Mouse (Mus musculus): ENCODE data around the gene Akna. TPM values are rescaled to one million over a fixed set of nuclear protein-coding genes. Genes with fewer than 3 reads are reported as not detected.

Gene Akna
- 1.4 and 1.6 TPM in 2 replicates for polyA plus RNA-seq (2015; fragmentation: Nextera tagmentation; extraction: Ambion mirVana)

- H3K4me1 ChIP-seq (replicated peaks; ENCODE audit: control insufficient read depth, insufficient read depth, low read length): peaks cover 2% of the 10 kb centered on the region; the same call in 1 of the 2 replicates
- H3K4me2 ChIP-seq (replicated peaks; ENCODE audit: low read depth): peak within 1 kb of the TSS; percentile 57
- no peak for TF ChIP-seq CTCF (IDR thresholded peaks at IDR 0.05; ENCODE audit: low read depth)
- ATAC-seq: peak; percentile 75
- H3K27ac ChIP-seq (ENCODE audit: low read depth, low read length): peak within 1 kb of the TSS; percentile 80
- WGBS: 16% methylated on average over 16 of the region's 17 CpGs
- no peaks in the 10 kb centered on the region for H3K36me3 ChIP-seq (ENCODE audit: control insufficient read depth, insufficient read depth)
- peak within 1 kb of the TSS; percentile 37; the same call in 1 of the 2 replicates for H3K9ac ChIP-seq (ENCODE audit: low read depth, low read length)
- no peaks in the 10 kb centered on the region for H3K27me3 ChIP-seq (replicated peaks; ENCODE audit: control insufficient read depth, insufficient read depth, low read length)
- no peaks in the 10 kb centered on the region for H3K9me3 ChIP-seq (ENCODE audit: control insufficient read depth)
- H3K4me3 ChIP-seq (ENCODE audit: low read depth, low read length): peak within 1 kb of the TSS; percentile 26
Observed at GRCm38 (mm10) chr4:63403040-63403959, at the start of gene Akna. TSS of gene Akna (minus strand) at chr4:63403354.

DNA sequence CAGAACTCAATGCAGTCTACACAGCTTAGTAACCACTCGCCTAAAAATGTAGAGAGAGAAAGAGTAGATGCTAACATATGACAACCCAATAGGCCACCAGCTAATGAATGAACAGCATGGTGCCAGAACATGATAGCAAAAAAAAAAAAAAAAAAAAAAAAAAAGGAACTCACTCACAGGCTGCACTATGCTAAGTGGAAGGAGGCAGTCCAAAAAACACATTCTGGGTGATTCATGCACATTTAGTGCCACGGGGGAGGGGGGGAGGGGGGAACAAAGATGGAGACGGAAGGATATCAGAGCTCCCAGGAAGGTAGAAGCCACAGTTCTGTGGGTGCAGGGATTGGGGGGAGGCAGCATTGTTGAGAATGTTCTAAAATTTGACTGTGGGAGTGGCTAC lies 49.4 kb upstream of the Akna start:
- Histone ChIP-seq H3K27me3 (replicated peaks; ENCODE audit: control insufficient read depth, insufficient read depth, low read length) (no peaks in the 10 kb centered on the region), H3K9ac (ENCODE audit: low read depth, low read length) (no peak overlapping the region), H3K4me2 (replicated peaks; ENCODE audit: low read depth) (no peak overlapping the region), H3K36me3 (ENCODE audit: control insufficient read depth, insufficient read depth) (no peaks in the 10 kb centered on the region), H3K9me3 (ENCODE audit: control insufficient read depth) (peaks cover 3% of the 10 kb centered on the region; the same call in 1 of the 2 replicates), H3K4me3 (ENCODE audit: low read depth, low read length) (no peak overlapping the region), H3K27ac (ENCODE audit: low read depth, low read length) (no peak overlapping the region), H3K4me1 (replicated peaks; ENCODE audit: control insufficient read depth, insufficient read depth, low read length) (no peaks in the 10 kb centered on the region)
- ATAC-seq: no peak
- TF ChIP-seq CTCF (IDR thresholded peaks at IDR 0.05; ENCODE audit: low read depth): no peak
- 82% methylated on average over 3 of the region's 3 CpGs for WGBS

GRCm38 (mm10) chr4:63450551-63450950 lies 47.4 kb upstream of the Akna start:
- H3K9ac ChIP-seq (ENCODE audit: low read depth, low read length): no peak overlapping the region
- no peak for TF ChIP-seq CTCF (IDR thresholded peaks at IDR 0.05; ENCODE audit: low read depth)
- no peak overlapping the region for H3K4me2 ChIP-seq (replicated peaks; ENCODE audit: low read depth)
- no peaks in the 10 kb centered on the region for H3K36me3 ChIP-seq (ENCODE audit: control insufficient read depth, insufficient read depth)
- 80% methylated on average over 5 of the region's 5 CpGs for WGBS
- no peak overlapping the region for H3K4me3 ChIP-seq (ENCODE audit: low read depth, low read length)
- no peak for ATAC-seq
- peaks cover 7% of the 10 kb centered on the region; the same call in 1 of the 2 replicates for H3K9me3 ChIP-seq (ENCODE audit: control insufficient read depth)
- H3K4me1 ChIP-seq (replicated peaks; ENCODE audit: control insufficient read depth, insufficient read depth, low read length): no peaks in the 10 kb centered on the region
- no peak overlapping the region for H3K27ac ChIP-seq (ENCODE audit: low read depth, low read length)
- H3K27me3 ChIP-seq (replicated peaks; ENCODE audit: control insufficient read depth, insufficient read depth, low read length): no peaks in the 10 kb centered on the region

GRCm38 (mm10) chr4:63444362-63445066 lies 41.4 kb upstream of the Akna start:
- no peak for ATAC-seq
- no peak overlapping the region for H3K4me3 ChIP-seq (ENCODE audit: low read depth, low read length)
- peaks cover 7% of the 10 kb centered on the region; the same call in 1 of the 2 replicates for H3K9me3 ChIP-seq (ENCODE audit: control insufficient read depth)
- TF ChIP-seq CTCF (IDR thresholded peaks at IDR 0.05; ENCODE audit: low read depth): no peak
- no peaks in the 10 kb centered on the region for H3K36me3 ChIP-seq (ENCODE audit: control insufficient read depth, insufficient read depth)
- H3K4me1 ChIP-seq (replicated peaks; ENCODE audit: control insufficient read depth, insufficient read depth, low read length): no peaks in the 10 kb centered on the region
- no peaks in the 10 kb centered on the region for H3K27me3 ChIP-seq (replicated peaks; ENCODE audit: control insufficient read depth, insufficient read depth, low read length)
- H3K9ac ChIP-seq (ENCODE audit: low read depth, low read length): no peak overlapping the region
- H3K27ac ChIP-seq (ENCODE audit: low read depth, low read length): no peak overlapping the region
- no peak overlapping the region for H3K4me2 ChIP-seq (replicated peaks; ENCODE audit: low read depth)
- WGBS: 83% methylated on average over 10 of the region's 10 CpGs

- no peaks in the 10 kb centered on the region for H3K4me1 ChIP-seq (replicated peaks; ENCODE audit: control insufficient read depth, insufficient read depth, low read length)
- H3K4me3 ChIP-seq (ENCODE audit: low read depth, low read length): no peak overlapping the region
- H3K4me2 ChIP-seq (replicated peaks; ENCODE audit: low read depth): no peak overlapping the region
- no peaks in the 10 kb centered on the region for H3K36me3 ChIP-seq (ENCODE audit: control insufficient read depth, insufficient read depth)
- H3K27ac ChIP-seq (ENCODE audit: low read depth, low read length): no peak overlapping the region
- 0 out of 2 replicates have a peak, but pooled peaks cover 4% of the 10 kb centered on the region for H3K9me3 ChIP-seq (ENCODE audit: control insufficient read depth)
- H3K27me3 ChIP-seq (replicated peaks; ENCODE audit: control insufficient read depth, insufficient read depth, low read length): no peaks in the 10 kb centered on the region
- no peak for ATAC-seq
- H3K9ac ChIP-seq (ENCODE audit: low read depth, low read length): no peak overlapping the region
- TF ChIP-seq CTCF (IDR thresholded peaks at IDR 0.05; ENCODE audit: low read depth): no peak
- WGBS: 93% methylated on average over 2 of the region's 2 CpGs
Observed at GRCm38 (mm10) chr4:63443101-63443500, 39.9 kb upstream of the Akna start.

DNA sequence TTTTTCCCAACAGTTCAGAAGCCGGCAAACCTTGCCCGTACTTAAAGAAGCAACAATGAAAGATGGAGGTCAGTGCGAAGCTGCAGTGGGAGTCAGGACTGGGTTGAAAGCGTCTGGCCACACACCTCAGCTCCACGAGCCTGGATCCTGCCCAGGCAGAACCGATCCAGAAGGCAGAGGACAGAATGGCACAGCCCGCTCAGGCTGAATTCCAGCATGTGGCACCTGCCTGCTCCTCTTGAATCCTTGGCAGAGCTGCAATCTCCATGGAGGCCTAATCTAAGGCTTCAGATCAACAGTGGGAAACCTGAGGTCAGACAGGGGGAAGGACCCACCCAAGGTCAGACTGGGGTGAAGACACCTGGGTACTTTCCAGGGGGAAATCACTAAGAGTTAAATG lies 38.5 kb upstream of the Akna start:
- Histone ChIP-seq H3K4me2 (replicated peaks; ENCODE audit: low read depth) (no peak overlapping the region), H3K27ac (ENCODE audit: low read depth, low read length) (no peak overlapping the region), H3K36me3 (ENCODE audit: control insufficient read depth, insufficient read depth) (no peaks in the 10 kb centered on the region), H3K4me3 (ENCODE audit: low read depth, low read length) (no peak overlapping the region), H3K9me3 (ENCODE audit: control insufficient read depth) (0 out of 2 replicates have a peak, but pooled peaks cover 4% of the 10 kb centered on the region), H3K9ac (ENCODE audit: low read depth, low read length) (no peak overlapping the region), H3K27me3 (replicated peaks; ENCODE audit: control insufficient read depth, insufficient read depth, low read length) (no peaks in the 10 kb centered on the region), H3K4me1 (replicated peaks; ENCODE audit: control insufficient read depth, insufficient read depth, low read length) (no peaks in the 10 kb centered on the region)
- no peak for TF ChIP-seq CTCF (IDR thresholded peaks at IDR 0.05; ENCODE audit: low read depth)
- ATAC-seq: no peak
- WGBS: 92% methylated on average over 7 of the region's 7 CpGs

Measured in intestine, postnatal 0 days (tissue).